Comparison of ENCODE assay signal across 20 mouse cellular contexts in the genomic region with DNA sequence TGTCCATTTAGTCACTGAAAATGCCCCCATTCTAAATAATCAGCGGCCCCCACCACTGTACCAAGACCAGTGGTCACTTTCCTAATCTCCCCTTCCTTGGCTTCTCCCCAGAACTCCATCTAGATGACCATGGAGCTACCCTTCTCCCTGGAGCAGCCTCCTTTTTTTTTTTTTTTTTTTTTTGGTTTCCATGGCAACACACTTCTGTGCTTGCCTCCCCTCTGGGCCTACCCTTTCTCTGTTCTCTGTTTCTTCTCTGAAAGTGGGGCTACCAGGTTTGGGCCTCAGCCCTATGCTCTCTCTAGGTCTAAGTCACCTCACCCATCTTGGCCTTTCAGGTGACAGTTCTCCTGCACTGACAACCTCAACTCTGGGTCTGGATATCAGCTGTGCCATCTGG. TPM values are rescaled to one million over a fixed set of nuclear protein-coding genes. Genes with fewer than 3 reads are reported as not detected.
DNase-seq lines count a peak whose midpoint lies in the region; ATAC-seq and TF ChIP-seq lines count a peak whose summit lies in the region.
"Had no signal": no experiment of that assay in that cellular context is flagged by ENCODE, and none has a peak within 500 bp of the region (broad histone marks: within the 10 kb centered on the region; RNA-seq: fewer than 3 reads in every experiment).

No protein-coding gene starts in this region.

- TF ChIP-seq CTCF in MEL (IDR thresholded peaks at IDR 0.05 in 2 of 3, conservative IDR thresholded peaks at IDR 0.05 in 1 of 3; ENCODE audit: control insufficient read depth in 1 of 3, insufficient read depth in 1 of 3, low read depth in 2 of 3, low read length in 3 of 3, poor library complexity in 1 of 3, severe bottlenecking in 1 of 3), result no peak

- no peaks in the 10 kb centered on the region for H3K79me2 ChIP-seq in MEL (ENCODE audit: control insufficient read depth, insufficient read depth, low read length, poor library complexity)

- H3K4me2 ChIP-seq in midbrain, embryonic 13.5 days (replicated peaks), result no peak overlapping the region
- no peak overlapping the region for H3K4me2 ChIP-seq in forebrain, embryonic 12.5 days
- H3K4me2 ChIP-seq: heart, embryonic 12.5 days; intestine, embryonic 15.5 days; limb, embryonic 12.5 days; liver, embryonic 12.5 days had no signal

- no peak for ATAC-seq in midbrain, embryonic 13.5 days
- no peak for ATAC-seq in forebrain, embryonic 12.5 days (ENCODE audit: low FRiP score)
- ATAC-seq: intestine, embryonic 15.5 days; liver, embryonic 12.5 days; Patski had no signal

- H3K27me3 ChIP-seq in midbrain, embryonic 10.5 days (ENCODE audit: low read depth, poor library complexity, severe bottlenecking), result peaks cover 3% of the 10 kb centered on the region; the same call in 1 of the 2 replicates
- H3K27me3 ChIP-seq in midbrain, embryonic 13.5 days, result no peaks in the 10 kb centered on the region
- H3K27me3 ChIP-seq in MEL (ENCODE audit: control insufficient read depth in 1 of 2, insufficient read depth in 2 of 2, low read length in 2 of 2), result no peaks in the 10 kb centered on the region; a peak in 1 of 4 replicates
- peaks cover 13% of the 10 kb centered on the region; the same call in 1 of the 2 replicates for H3K27me3 ChIP-seq in forebrain, embryonic 12.5 days
- H3K27me3 ChIP-seq in limb, embryonic 10.5 days (ENCODE audit: low read depth, poor library complexity, severe bottlenecking), result peaks cover 16% of the 10 kb centered on the region; the same call in 1 of the 2 replicates
- H3K27me3 ChIP-seq: heart, embryonic 12.5 days had no signal

- H3K9ac ChIP-seq in midbrain, embryonic 13.5 days (replicated peaks), result no peak overlapping the region
- no peak overlapping the region for H3K9ac ChIP-seq in MEL (ENCODE audit: control insufficient read depth, low read depth, low read length, poor library complexity, severe bottlenecking)
- H3K9ac ChIP-seq in forebrain, embryonic 12.5 days, result no peak overlapping the region
- H3K9ac ChIP-seq: heart, embryonic 12.5 days; intestine, embryonic 15.5 days; limb, embryonic 12.5 days; liver, embryonic 12.5 days had no signal

- no peaks in the 10 kb centered on the region for H3K36me3 ChIP-seq in midbrain, embryonic 10.5 days
- H3K36me3 ChIP-seq in midbrain, embryonic 13.5 days, result no peaks in the 10 kb centered on the region
- no peaks in the 10 kb centered on the region for H3K36me3 ChIP-seq in MEL (ENCODE audit: control insufficient read depth in 1 of 2, insufficient read depth in 2 of 2, low read length in 2 of 2)
- H3K36me3 ChIP-seq in forebrain, embryonic 12.5 days (replicated peaks), result no peaks in the 10 kb centered on the region
- no peaks in the 10 kb centered on the region for H3K36me3 ChIP-seq in limb, embryonic 10.5 days
- H3K36me3 ChIP-seq: heart, embryonic 12.5 days; intestine, embryonic 15.5 days; limb, embryonic 12.5 days; liver, embryonic 12.5 days had no signal

- no peak for TF ChIP-seq RAD21 in MEL (IDR thresholded peaks at IDR 0.05; ENCODE audit: low read depth, low read length)

- peaks cover 25% of the 10 kb centered on the region for H3K4me1 ChIP-seq in midbrain, embryonic 10.5 days
- H3K4me1 ChIP-seq in midbrain, embryonic 13.5 days (replicated peaks), result peaks cover 25% of the 10 kb centered on the region
- no peaks in the 10 kb centered on the region for H3K4me1 ChIP-seq in MEL (ENCODE audit: control insufficient read depth in 1 of 2, insufficient read depth in 2 of 2, low read length in 2 of 2)
- peaks cover 26% of the 10 kb centered on the region for H3K4me1 ChIP-seq in forebrain, embryonic 12.5 days
- peaks cover 22% of the 10 kb centered on the region for H3K4me1 ChIP-seq in limb, embryonic 10.5 days
- H3K4me1 ChIP-seq: intestine, embryonic 15.5 days; limb, embryonic 12.5 days; liver, embryonic 12.5 days had no signal

- no peak for TF ChIP-seq EP300 in MEL (IDR thresholded peaks at IDR 0.05; ENCODE audit: low read depth in 1 of 2, low read length in 2 of 2)

- no peaks in the 10 kb centered on the region for H3K9me3 ChIP-seq in midbrain, embryonic 10.5 days (replicated peaks)
- no peaks in the 10 kb centered on the region for H3K9me3 ChIP-seq in midbrain, embryonic 13.5 days
- no peaks in the 10 kb centered on the region for H3K9me3 ChIP-seq in MEL (replicated peaks; ENCODE audit: insufficient read depth, low read length)
- no peaks in the 10 kb centered on the region for H3K9me3 ChIP-seq in forebrain, embryonic 12.5 days
- no peaks in the 10 kb centered on the region for H3K9me3 ChIP-seq in limb, embryonic 10.5 days (replicated peaks)
- H3K9me3 ChIP-seq: heart, embryonic 12.5 days; intestine, embryonic 15.5 days; limb, embryonic 12.5 days; liver, embryonic 12.5 days had no signal

- H3K4me3 ChIP-seq in midbrain, embryonic 10.5 days, result no peak overlapping the region
- no peak overlapping the region for H3K4me3 ChIP-seq in midbrain, embryonic 13.5 days (replicated peaks)
- H3K4me3 ChIP-seq in MEL (ENCODE audit: control insufficient read depth in 1 of 2, insufficient read depth in 1 of 2, low read depth in 2 of 2, low read length in 2 of 2), result no peak overlapping the region
- no peak overlapping the region for H3K4me3 ChIP-seq in forebrain, embryonic 12.5 days (replicated peaks)
- no peak overlapping the region for H3K4me3 ChIP-seq in limb, embryonic 10.5 days
- H3K4me3 ChIP-seq: heart, embryonic 12.5 days; intestine, embryonic 15.5 days; limb, embryonic 12.5 days; liver, embryonic 12.5 days had no signal

- 71% methylated on average over 1 of the region's 1 CpGs for WGBS in midbrain, embryonic 10.5 days
- WGBS in midbrain, embryonic 13.5 days, result 71% methylated on average over 1 of the region's 1 CpGs
- 67% methylated on average over 1 of the region's 1 CpGs for WGBS in forebrain, embryonic 12.5 days
- WGBS in limb, embryonic 10.5 days, result 61% methylated on average over 1 of the region's 1 CpGs

- H3K27ac ChIP-seq in midbrain, embryonic 10.5 days (replicated peaks), result peak overlapping the region; percentile 74
- no peak overlapping the region for H3K27ac ChIP-seq in midbrain, embryonic 13.5 days
- H3K27ac ChIP-seq in MEL (ENCODE audit: control insufficient read depth, low read depth, low read length), result no peak overlapping the region
- H3K27ac ChIP-seq in forebrain, embryonic 12.5 days, result peak overlapping the region; percentile 72
- peak overlapping the region; percentile 56; the same call in 1 of the 2 replicates for H3K27ac ChIP-seq in limb, embryonic 10.5 days
- H3K27ac ChIP-seq: intestine, embryonic 15.5 days; limb, embryonic 12.5 days; liver, embryonic 12.5 days had no signal

- TF ChIP-seq POLR2A in MEL (IDR thresholded peaks at IDR 0.05; ENCODE audit: control insufficient read depth in 1 of 2, insufficient read depth in 1 of 2, low read depth in 1 of 2, low read length in 2 of 2, poor library complexity in 1 of 2), result no peak

- no peak for DNase-seq in midbrain, embryonic 10.5 days (ENCODE audit: low spot score)
- no peak for DNase-seq in MEL (ENCODE audit: low read depth, low spot score)
- no peak for DNase-seq in limb, embryonic 10.5 days (ENCODE audit: low spot score)
- no peak for DNase-seq in retina, postnatal 1 day
- DNase-seq in cerebellum, postnatal 25 days, result no peak
- DNase-seq: adrenal gland, postnatal 14 days; cerebellum, adult 11 months; gastrocnemius, postnatal 10 days; heart, adult 11 months; kidney, postnatal 36 days; lung, adult 2 months; lung, postnatal 36 days; right cerebral cortex, adult 18-20 months had no signal

TF ChIP-seq in MEL, 35 proteins besides CTCF, POLR2A, EP300 and RAD21:
- TF ChIP-seq GATA1 (IDR thresholded peaks at IDR 0.05; ENCODE audit: low read depth, low read length) (no peak), ZNF384 (IDR thresholded peaks at IDR 0.05; ENCODE audit: low read depth, low read length) (peak; percentile 14; the same call in 1 of the 2 replicates)
TF ChIP-seq in MEL: peak in this region for 1.

RNA-seq across cellular contexts. Expression of gene Gpatch2l, which starts 59.2 kb away (rescaled TPM):
- polyA plus RNA-seq in midbrain, embryonic 10.5 days (2016; fragmentation: Nextera tagmentation; extraction: Ambion mirVana), result 18.2 and 20.1 TPM in 2 replicates
- 26.7 and 27.2 TPM in 2 replicates for polyA plus RNA-seq in midbrain, embryonic 13.5 days (2015; fragmentation: Nextera tagmentation; extraction: Ambion mirVana)
- total RNA-seq in MEL (2012; rRNA removed), result 13.5 and 15.5 TPM in 2 replicates
- polyA plus RNA-seq in MEL (2012; ENCODE audit: insufficient read depth in 1 of 2, insufficient read length in 2 of 2, low read depth in 1 of 2, low replicate concordance in 2 of 2, missing spikeins in 1 of 2), result 10 to 100 TPM; 18.6 to 50.5 TPM
- polyA plus RNA-seq in forebrain, embryonic 12.5 days (2016; fragmentation: Nextera tagmentation; extraction: Ambion mirVana), result 21.8 and 24.3 TPM in 2 replicates
- 14.9 and 18.0 TPM in 2 replicates for polyA plus RNA-seq in limb, embryonic 10.5 days (2016; fragmentation: Nextera tagmentation; extraction: Ambion mirVana)

Comparison
In these comparisons a context has a peak if more than half of its experiments do, and no peak if none do; other contexts are left out.
1. H3K27ac ChIP-seq: peak in midbrain, embryonic 10.5 days (single experiment), forebrain, embryonic 12.5 days (single experiment) and limb, embryonic 10.5 days (single experiment); none in midbrain, embryonic 13.5 days (single experiment) and MEL (single experiment).